ENCODE assay signal across 12 mouse cellular contexts in the genomic region with DNA sequence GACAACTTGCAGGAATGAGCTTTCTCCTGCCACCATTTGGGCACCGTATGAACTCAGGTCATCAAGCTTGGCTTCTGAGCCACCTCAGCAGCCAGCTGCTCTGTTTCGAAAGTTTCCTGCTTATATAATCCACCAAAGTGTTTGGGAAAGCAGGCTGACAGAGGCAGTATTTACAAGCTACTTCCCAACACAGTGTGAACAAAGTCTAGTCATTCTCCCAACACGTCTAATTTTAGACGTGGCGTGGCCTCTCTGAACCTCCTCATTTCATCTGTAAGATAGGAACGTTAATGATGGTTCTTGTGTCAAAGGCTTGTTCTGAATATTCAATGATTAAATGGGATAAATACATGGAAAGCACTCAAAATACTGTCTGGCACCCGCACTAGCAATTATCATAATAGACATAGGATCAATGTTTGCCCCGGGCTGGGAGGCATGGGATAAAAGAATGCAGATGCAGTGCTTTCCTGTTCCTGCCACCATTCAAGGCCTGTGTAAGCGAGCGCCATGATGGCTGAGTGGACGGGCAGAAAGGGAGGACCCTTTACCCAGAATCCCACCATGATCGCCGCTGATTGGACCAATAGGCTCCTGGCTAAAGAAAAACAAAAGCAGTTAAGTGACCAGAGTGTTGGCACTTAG. TPM values are rescaled to one million over a fixed set of nuclear protein-coding genes. Genes with fewer than 3 reads are reported as not detected.
"Had no signal": no experiment of that assay in that cellular context is flagged by ENCODE, and none has a peak within 500 bp of the region (broad histone marks: within the 10 kb centered on the region; RNA-seq: fewer than 3 reads in every experiment).

No protein-coding gene starts in this region.

- H3K4me1 ChIP-seq: limb, embryonic 13.5 days had no signal

- DNase-seq: kidney, adult 18-20 months; kidney, postnatal 14 days; left cerebral cortex, postnatal 4 days; lung, adult 18-20 months; right cerebral cortex, postnatal 25 days; thymus, adult 18-20 months; thymus, postnatal 14 days had no signal

- H3K36me3 ChIP-seq: limb, embryonic 13.5 days had no signal

- H3K9me3 ChIP-seq: neural tube, embryonic 13.5 days had no signal

- H3K27me3 ChIP-seq: neural tube, embryonic 13.5 days had no signal

- H3K9ac ChIP-seq: limb, embryonic 13.5 days; liver, embryonic 14.5 days; neural tube, embryonic 13.5 days had no signal

- H3K4me2 ChIP-seq: limb, embryonic 13.5 days; neural tube, embryonic 13.5 days had no signal

- H3K4me3 ChIP-seq: limb, embryonic 13.5 days; neural tube, embryonic 13.5 days had no signal

- H3K27ac ChIP-seq: limb, embryonic 13.5 days; liver, embryonic 14.5 days; neural tube, embryonic 13.5 days had no signal

RNA-seq across cellular contexts. Expression of a gene that starts 39.1 kb away (rescaled TPM):
- total RNA-seq: liver, adult 2 months; megakaryocyte-erythroid progenitor cell, adult 5-6 weeks had no signal
- polyA plus RNA-seq: liver, adult 2 months had no signal

RNA-seq across cellular contexts. Expression of a gene that starts 41.9 kb away (rescaled TPM):
- total RNA-seq: megakaryocyte-erythroid progenitor cell, adult 5-6 weeks had no signal
